Mouse (Mus musculus) megakaryocyte, embryonic 14.5 days (primary cell): Measurements from ENCODE around the gene Ahcyl2.

Source experiments
- FLI1 ChIP-seq: IDR thresholded peaks from 2 replicates; pipeline ENCODE4 v1.6.1; 2012; ENCODE audit warnings: low read length, inconsistent platforms, mixed read lengths
- GATA1 ChIP-seq: IDR thresholded peaks from 3 replicates; pipeline ENCODE4 v1.6.1; 2012; ENCODE audit warnings: mixed read lengths, low read length, inconsistent platforms, borderline replicate concordance

DNA sequence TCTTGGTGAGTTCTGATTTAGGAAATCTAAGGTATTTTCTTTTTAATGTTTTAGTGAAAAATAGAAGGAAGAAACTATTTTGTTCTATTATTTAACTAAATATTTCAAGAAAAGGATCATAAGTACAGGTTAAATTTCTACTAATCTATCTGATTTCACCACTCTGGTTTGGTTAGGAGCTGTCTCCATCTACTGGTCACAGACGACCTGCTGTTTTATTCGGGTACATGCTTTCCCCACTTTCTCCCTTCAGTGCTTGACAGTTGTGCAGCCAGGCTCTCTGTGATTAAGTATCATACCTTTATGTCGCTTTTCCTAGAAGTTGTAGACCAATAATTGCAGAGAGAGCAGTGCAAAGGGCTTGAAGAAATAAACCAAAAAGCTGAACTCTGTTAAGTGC, 51.5 kb downstream of the Ahcyl2 start:
- TF ChIP-seq GATA1: no peak
- TF ChIP-seq FLI1: no peak
